Mouse (Mus musculus) stomach, postnatal 0 days (tissue): ENCODE data around the gene Arhgef10l. TPM values are rescaled to one million over a fixed set of nuclear protein-coding genes. Genes with fewer than 3 reads are reported as not detected.

Experiments
- ATAC-seq: fragments of 200-750 bp; cut with Nextera tagmentation; 2 replicates; pipeline ENCODE4 v1.8.0; 2017; ENCODE audit not compliant: low FRiP score, low TSS enrichment
- DNase-seq: peaks from one replicate; pipeline ENCODE4 v3.0.0-alpha.2; 2016; ENCODE audit warnings: low spot score
- H3K27ac ChIP-seq: fragments of 300-500 bp; sonication (generic); replicated peaks from 2 replicates; pipeline ENCODE4 v1.5.1; 2014; ENCODE audit warnings: mild to moderate bottlenecking, control low read depth
- H3K27me3 ChIP-seq: fragments of 300-500 bp; sonication (generic); 2 replicates; pipeline ENCODE4 v1.6.1; 2014; ENCODE audit warnings: low read length; ENCODE audit not compliant: control insufficient read depth, insufficient read depth
- H3K36me3 ChIP-seq: fragments of 300-500 bp; sonication (generic); 2 replicates; pipeline ENCODE4 v1.6.1; 2014; ENCODE audit warnings: low read length, mixed read lengths; ENCODE audit not compliant: control insufficient read depth, insufficient read depth
- H3K4me1 ChIP-seq: fragments of 300-500 bp; sonication (generic); replicated peaks from 2 replicates; pipeline ENCODE4 v1.6.1; 2014; ENCODE audit warnings: antibody characterized with exemption; ENCODE audit not compliant: control insufficient read depth, insufficient read depth
- H3K4me2 ChIP-seq: fragments of 300-500 bp; sonication (generic); replicated peaks from 2 replicates; pipeline ENCODE4 v1.6.1; 2014; ENCODE audit warnings: low read depth, mild to moderate bottlenecking, control low read depth, moderate library complexity
- H3K4me3 ChIP-seq: fragments of 300-500 bp; sonication (generic); 2 replicates; pipeline ENCODE4 v1.5.1; 2014; ENCODE audit warnings: low read depth, low read length, control low read depth
- H3K9ac ChIP-seq: fragments of 300-500 bp; sonication (generic); 2 replicates; pipeline ENCODE4 v1.6.1; 2014; ENCODE audit warnings: mild to moderate bottlenecking, low read length, control low read depth, mixed read lengths
- H3K9me3 ChIP-seq: fragments of 300-500 bp; sonication (generic); 2 replicates; pipeline ENCODE4 v1.6.1; 2016; ENCODE audit warnings: low read length; ENCODE audit not compliant: control insufficient read depth
- CTCF ChIP-seq: IDR thresholded peaks from 2 replicates; pipeline ENCODE4 v1.5.1; 2016; ENCODE audit warnings: antibody characterized with exemption, low read depth, mild to moderate bottlenecking, moderate library complexity
- EP300 ChIP-seq: optimal IDR thresholded peaks from 2 replicates; pipeline ENCODE3; 2016; ENCODE audit warnings: antibody characterized with exemption
- WGBS: fragments of 180-500 bp; shearing (Covaris S2); extraction: QIAGEN DNeasy Blood & Tissue Kit; methylation state at CpG from one replicate; pipeline ENCODE4 v1.1.7; 2014; 5-methylcytosine and 5-hydroxymethylcytosine counted together
- polyA plus RNA-seq: library from polyadenylated mRNA; unstranded; fragments of >200 nt; fragmentation: Nextera tagmentation; extraction: Ambion mirVana; gene quantifications from 2 replicates; pipeline ENCODE4 v1.2.1, GENCODE M21; 2015

The Arhgef10l gene
- polyA plus RNA-seq, 1 experiment from 2014 or later = 11.3 TPM

DNA sequence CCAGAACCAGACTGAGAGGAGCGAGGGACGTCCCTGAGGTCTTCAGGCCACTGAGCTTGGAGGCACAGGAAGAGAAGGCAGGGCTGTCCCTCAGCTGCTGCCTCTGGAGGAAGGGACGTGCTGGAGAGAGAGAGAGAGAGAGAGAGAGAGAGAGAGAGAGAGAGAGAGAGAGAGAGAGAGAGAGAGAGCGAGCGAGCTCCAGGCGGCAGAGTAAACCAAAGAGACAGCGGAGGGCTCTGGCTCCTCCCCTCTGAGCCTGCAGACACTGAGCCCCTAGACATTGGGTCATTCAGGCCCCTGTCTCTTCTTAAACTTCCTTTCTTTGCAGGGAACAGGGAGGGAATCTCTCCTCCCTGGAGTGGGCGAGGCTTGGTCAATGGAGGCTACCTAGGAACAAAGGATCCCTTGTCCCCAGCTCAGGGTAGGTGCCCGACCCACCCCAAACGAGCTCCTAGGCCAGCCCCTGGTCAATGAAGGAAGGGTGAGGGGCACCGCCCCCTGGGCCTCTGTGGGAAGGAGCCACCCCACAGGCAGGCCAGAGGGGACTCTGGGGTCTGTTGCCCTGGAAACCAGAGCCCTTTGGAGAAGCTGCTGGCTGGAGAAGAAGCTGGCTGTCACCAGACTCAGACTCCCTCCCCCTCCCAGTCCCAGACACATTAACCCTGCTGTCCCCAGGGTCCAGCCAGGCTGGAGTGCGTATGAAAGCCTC is 41.2 kb downstream of the Arhgef10l start:
- TF ChIP-seq EP300 = no peak
- TF ChIP-seq CTCF = no peak
- H3K36me3 ChIP-seq = no peaks in the 10 kb centered on the region
- H3K9ac ChIP-seq = peak overlapping the region; percentile 52
- no peak overlapping the region; the same call in 1 of the 2 replicates for H3K4me3 ChIP-seq
- WGBS = 11% methylated on average over 12 of the region's 12 CpGs
- DNase-seq (peak; percentile 61), ATAC-seq (peak; percentile 68)
- no peaks in the 10 kb centered on the region for H3K27me3 ChIP-seq
- H3K4me2 ChIP-seq = peak overlapping the region; percentile 39
- peak overlapping the region; percentile 84 for H3K27ac ChIP-seq
- H3K4me1 ChIP-seq = peaks cover 8% of the 10 kb centered on the region; the same call in 1 of the 2 replicates
- H3K9me3 ChIP-seq = no peaks in the 10 kb centered on the region

GRCm38 (mm10) chr4:140624087-140624467 is 41.7 kb downstream of the Arhgef10l start:
- Histone ChIP-seq H3K4me2 (peak overlapping the region; percentile 39), H3K4me1 (peaks cover 6% of the 10 kb centered on the region; the same call in 1 of the 2 replicates), H3K4me3 (no peak overlapping the region), H3K9me3 (no peaks in the 10 kb centered on the region), H3K27me3 (no peaks in the 10 kb centered on the region), H3K36me3 (no peaks in the 10 kb centered on the region), H3K9ac (peak overlapping the region; percentile 8; the same call in 1 of the 2 replicates), H3K27ac (peak overlapping the region; percentile 75)
- ATAC-seq (no peak), DNase-seq (no peak)
- TF ChIP-seq CTCF = peak; percentile 42
- no peak for TF ChIP-seq EP300
- 29% methylated on average over 10 of the region's 10 CpGs for WGBS

- H3K4me1 ChIP-seq = peaks cover 7% of the 10 kb centered on the region
- H3K27me3 ChIP-seq = no peaks in the 10 kb centered on the region
- no peak overlapping the region for H3K4me3 ChIP-seq
- H3K27ac ChIP-seq = peak overlapping the region; percentile 75; the same call in 1 of the 2 replicates
- H3K9ac ChIP-seq = 0 out of 2 replicates have a peak overlapping the region, but pooled peaks have one; percentile 18
- no peaks in the 10 kb centered on the region for H3K9me3 ChIP-seq
- no peaks in the 10 kb centered on the region for H3K36me3 ChIP-seq
- no peak overlapping the region for H3K4me2 ChIP-seq
- ATAC-seq = no peak
- no peak for DNase-seq
- 51% methylated on average over 4 of the region's 4 CpGs for WGBS
- no peak for TF ChIP-seq CTCF
- TF ChIP-seq EP300 = no peak
Observed at GRCm38 (mm10) chr4:140622819-140623218, 43.0 kb downstream of the Arhgef10l start.

- no peak for TF ChIP-seq EP300
- TF ChIP-seq CTCF = no peak
- Histone ChIP-seq H3K27me3 (no peaks in the 10 kb centered on the region), H3K9me3 (no peaks in the 10 kb centered on the region), H3K4me1 (peaks cover 13% of the 10 kb centered on the region), H3K36me3 (no peaks in the 10 kb centered on the region), H3K4me2 (no peak overlapping the region), H3K4me3 (no peak overlapping the region), H3K9ac (no peak overlapping the region), H3K27ac (no peak overlapping the region)
- 63% methylated on average over 5 of the region's 5 CpGs for WGBS
- ATAC-seq (no peak), DNase-seq (no peak)
Observed at GRCm38 (mm10) chr4:140620496-140620895, 45.3 kb downstream of the Arhgef10l start.

- Histone ChIP-seq H3K4me3 (no peak overlapping the region), H3K4me2 (no peak overlapping the region), H3K9ac (no peak overlapping the region), H3K9me3 (no peaks in the 10 kb centered on the region), H3K36me3 (no peaks in the 10 kb centered on the region), H3K27ac (peak overlapping the region; percentile 37), H3K27me3 (no peaks in the 10 kb centered on the region), H3K4me1 (peaks cover 8% of the 10 kb centered on the region; the same call in 1 of the 2 replicates)
- no peak for TF ChIP-seq EP300
- TF ChIP-seq CTCF = peak; percentile 66
- WGBS = 44% methylated on average over 16 of the region's 16 CpGs
- DNase-seq (peak; percentile 75), ATAC-seq (peak; percentile 88)
Observed at GRCm38 (mm10) chr4:140617391-140618385, 48.1 kb downstream of the Arhgef10l start.
